Mouse (Mus musculus) right cerebral cortex, postnatal 4 days (tissue): Measurements from ENCODE around the gene Bend5.

Experiments
- DNase-seq: peaks from one replicate; pipeline ENCODE4 v3.0.0-alpha.2; 2022

The Bend5 gene

DNA sequence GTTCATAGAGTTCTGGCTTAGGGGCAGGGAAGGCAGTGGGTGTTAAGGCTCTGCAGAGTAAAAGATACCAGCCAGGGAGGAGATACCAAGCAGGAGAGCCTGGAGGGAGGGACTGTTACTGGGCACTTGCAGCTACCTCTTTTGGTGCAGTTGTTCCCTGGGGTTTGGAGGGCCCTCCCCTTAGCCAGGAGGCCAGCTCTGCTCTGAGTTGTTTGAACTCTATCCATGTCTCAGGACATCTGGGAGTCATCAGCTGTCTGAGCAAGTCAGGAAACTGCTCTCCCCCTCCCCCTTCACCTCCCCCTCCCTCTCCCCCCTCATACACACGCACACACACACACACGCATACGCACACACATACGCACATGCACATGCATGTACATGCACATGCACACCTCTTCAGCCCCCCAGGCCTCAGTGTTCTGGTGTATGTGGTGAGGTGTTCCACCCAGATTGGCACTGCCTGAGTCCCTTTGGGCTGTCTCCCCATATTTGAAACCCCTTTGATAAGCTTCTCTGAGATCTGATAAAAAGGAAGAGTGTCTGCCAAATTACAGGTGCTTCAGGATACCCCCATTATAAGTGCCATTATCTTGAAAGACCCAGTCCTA lies 72.5 kb downstream of the Bend5 start:
- DNase-seq: no peak

DNA sequence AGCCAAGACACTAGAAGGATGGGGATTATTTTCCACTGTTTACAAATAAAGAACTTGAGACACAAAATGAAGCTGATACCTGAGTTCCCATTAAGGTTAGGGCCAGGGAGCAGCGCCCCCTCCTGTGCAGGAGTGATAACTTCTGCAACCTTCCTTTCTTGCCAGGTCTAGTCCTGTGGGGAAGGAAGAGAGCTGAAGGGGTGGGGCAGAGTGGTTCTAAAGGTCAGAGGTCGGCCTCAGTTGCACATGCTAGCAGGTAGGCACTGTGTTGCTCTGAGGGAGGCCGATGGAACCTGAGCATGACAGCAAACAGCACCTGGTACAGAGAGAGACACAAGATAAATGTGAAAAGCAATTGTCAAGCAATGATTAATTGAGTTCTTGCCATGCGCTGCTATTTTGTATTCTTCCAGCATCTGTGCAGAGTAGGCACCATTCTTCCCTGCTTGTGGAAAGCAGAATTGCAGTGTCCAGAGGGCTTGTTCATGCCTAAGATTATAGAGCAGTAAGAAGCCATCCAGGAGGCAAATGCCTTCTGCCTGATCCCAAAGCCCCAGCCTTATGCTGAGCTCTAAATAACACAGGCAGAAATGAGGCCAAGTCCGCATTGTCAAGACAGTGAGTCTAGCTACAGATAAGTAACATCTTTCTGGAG lies 79.1 kb downstream of the Bend5 start:
- no peak for DNase-seq

DNA sequence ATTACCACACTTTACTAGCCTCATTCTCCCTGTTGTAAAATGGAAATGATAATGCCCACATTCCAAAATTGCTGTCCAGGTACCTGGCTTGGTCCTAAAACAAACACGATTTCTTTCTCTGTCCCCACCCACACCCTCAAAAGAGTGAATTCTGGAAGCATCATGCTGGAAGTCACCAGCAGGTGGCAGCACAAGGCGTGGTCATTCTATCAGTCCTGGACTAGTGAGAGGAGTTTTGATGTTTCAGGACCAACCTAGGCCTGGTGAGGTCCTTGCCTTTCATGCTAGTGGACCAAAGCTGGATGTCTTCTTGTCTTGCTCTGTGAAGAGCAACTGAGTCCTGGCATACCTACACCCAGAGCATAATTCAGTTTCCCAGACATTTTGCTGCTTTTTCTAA lies 81.1 kb downstream of the Bend5 start:
- peak; percentile 79 for DNase-seq

DNA sequence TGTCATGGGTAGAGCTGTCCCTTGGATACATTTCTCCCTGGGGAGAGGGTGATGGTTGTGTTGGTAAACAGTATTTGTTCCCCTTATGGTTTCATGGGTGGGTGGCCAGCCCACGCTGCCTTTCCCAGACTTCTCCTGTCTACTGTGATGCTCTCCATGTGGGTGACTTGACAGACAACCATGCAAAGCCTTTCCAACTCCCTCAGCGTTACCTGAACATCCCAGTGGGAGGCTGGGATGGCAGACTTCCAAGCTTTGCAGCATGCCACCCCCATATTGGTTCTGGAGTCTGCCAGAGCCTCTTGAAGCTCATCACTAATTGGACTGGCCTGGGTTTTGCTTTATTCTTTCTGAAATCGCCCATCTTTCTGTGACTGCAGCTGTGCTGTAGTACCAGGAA lies 83.9 kb downstream of the Bend5 start:
- peak; percentile 15 for DNase-seq

DNA sequence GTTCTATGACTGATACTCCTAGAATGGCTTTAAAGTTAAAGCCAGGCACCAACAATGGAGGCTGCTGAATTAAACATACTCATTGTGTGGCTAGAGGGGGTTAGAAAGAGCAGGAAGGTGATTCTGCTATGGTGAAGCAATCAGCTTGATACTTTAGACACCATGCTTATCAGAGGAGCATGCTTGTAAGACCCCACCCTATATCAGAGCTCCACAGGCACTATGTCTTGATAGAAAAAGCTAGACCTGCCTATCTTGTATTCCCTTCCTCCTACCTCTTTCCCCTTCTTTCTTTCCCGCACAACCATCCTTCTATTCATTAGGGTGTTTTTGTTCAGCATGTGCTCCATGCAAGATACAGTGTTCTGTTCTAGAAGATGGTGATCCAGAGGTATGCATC lies 86.6 kb downstream of the Bend5 start:
- DNase-seq: no peak

DNA sequence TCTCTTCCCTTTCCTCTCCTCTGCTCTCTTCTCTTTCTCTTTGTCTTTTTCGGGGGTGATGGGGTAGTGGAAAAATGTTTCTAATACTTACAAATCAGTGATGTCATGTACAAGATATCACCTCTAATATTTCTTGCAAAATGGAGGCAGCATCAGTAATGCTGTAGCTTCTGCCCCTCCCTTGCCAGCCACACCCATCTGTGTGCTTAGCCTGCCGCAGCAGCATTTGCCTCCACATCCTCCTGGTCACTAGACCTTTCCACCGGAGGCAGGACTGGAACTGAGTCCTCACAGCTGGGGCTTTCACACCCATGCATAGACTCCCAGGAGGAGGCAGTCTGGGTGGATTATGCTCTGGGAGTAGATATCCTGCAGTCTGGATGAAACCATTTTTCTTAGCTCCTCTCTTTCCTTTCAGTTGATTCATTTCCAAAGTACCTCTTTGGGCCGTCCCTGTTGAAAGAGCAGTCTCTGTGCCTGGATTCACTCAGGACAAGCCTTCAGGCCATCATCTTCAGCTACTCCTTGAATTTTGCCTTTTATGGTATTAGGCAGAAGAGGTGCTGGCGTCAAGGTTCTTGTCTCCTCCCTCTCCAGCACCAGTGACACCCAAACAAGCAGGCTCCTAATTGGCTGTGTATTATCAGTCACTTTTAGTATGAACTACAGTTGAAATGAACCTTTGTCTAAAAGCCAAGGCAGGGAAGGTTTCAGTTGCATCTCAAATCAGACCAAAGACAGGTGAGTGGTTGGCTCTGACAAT lies 88.3 kb downstream of the Bend5 start:
- DNase-seq: no peak

DNA sequence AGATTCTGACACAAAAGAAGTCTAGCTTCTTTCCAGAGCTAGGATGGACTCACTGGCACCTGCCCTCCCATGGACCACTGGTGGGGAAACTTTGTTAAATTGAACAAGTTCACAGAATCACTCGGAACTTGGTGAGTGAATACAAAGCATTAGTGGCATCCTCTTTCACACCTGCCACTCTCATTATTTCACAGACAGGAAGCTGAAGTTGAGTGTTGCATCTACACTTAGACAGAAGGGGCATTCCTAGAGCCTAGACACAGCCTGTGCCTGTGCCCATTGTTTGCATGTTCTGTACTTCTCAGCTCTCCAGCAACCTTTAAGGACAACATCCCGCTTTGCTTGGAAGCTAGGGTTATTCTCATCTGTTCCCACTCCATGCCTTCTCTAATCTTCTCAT lies 90.1 kb downstream of the Bend5 start:
- no peak for DNase-seq
